Mouse (Mus musculus): Measurements from ENCODE around the gene Galk2. TPM values are rescaled to one million over a fixed set of nuclear protein-coding genes. Genes with fewer than 3 reads are reported as not detected.
A peak's percentile ranks its signal among the peaks of the same experiment; 100 is the strongest.

The Galk2 gene
- total and polyA plus RNA-seq, 2 experiments from 2014 or later = 25.1 to 53.4 TPM

- Histone ChIP-seq H3K36me3 (replicated peaks; ENCODE audit: control insufficient read depth, insufficient read depth, low read length) (peaks cover 11% of the 10 kb centered on the region), H3K4me1 (ENCODE audit: control insufficient read depth, insufficient read depth) (no peaks in the 10 kb centered on the region), H3K9ac (replicated peaks; ENCODE audit: low read depth, low read length) (no peak overlapping the region), H3K27ac (ENCODE audit: low read depth) (no peak overlapping the region), H3K27me3 (ENCODE audit: control insufficient read depth, insufficient read depth, low read length) (no peaks in the 10 kb centered on the region), H3K4me2 (ENCODE audit: low read depth, low read length) (no peak overlapping the region), H3K9me3 (replicated peaks; ENCODE audit: control insufficient read depth, low read length) (no peaks in the 10 kb centered on the region), H3K4me3 (ENCODE audit: low read depth, low read length) (no peak overlapping the region)
- no peak for TF ChIP-seq EP300 (IDR thresholded peaks at IDR 0.05; ENCODE audit: low read depth)
- TF ChIP-seq CTCF (IDR thresholded peaks at IDR 0.05; ENCODE audit: low read depth) = no peak
- peak; percentile 41; the same call in 1 of the 2 replicates for ATAC-seq (ENCODE audit: insufficient read depth, low read depth)
- DNase-seq (ENCODE audit: low spot score) = no peak
Observed at GRCm38 (mm10) chr2:125932734-125933133, 73.8 kb downstream of the Galk2 start.

- 65% methylated on average over 3 of the region's 3 CpGs for WGBS
- ATAC-seq (ENCODE audit: insufficient read depth, low read depth) (no peak), DNase-seq (ENCODE audit: low spot score) (no peak)
- Histone ChIP-seq H3K36me3 (replicated peaks; ENCODE audit: control insufficient read depth, insufficient read depth, low read length) (peaks cover 11% of the 10 kb centered on the region), H3K9me3 (replicated peaks; ENCODE audit: control insufficient read depth, low read length) (no peaks in the 10 kb centered on the region), H3K9ac (replicated peaks; ENCODE audit: low read depth, low read length) (no peak overlapping the region), H3K27me3 (ENCODE audit: control insufficient read depth, insufficient read depth, low read length) (no peaks in the 10 kb centered on the region), H3K4me2 (ENCODE audit: low read depth, low read length) (no peak overlapping the region), H3K4me3 (ENCODE audit: low read depth, low read length) (no peak overlapping the region), H3K27ac (ENCODE audit: low read depth) (no peak overlapping the region), H3K4me1 (ENCODE audit: control insufficient read depth, insufficient read depth) (no peaks in the 10 kb centered on the region)
- TF ChIP-seq EP300 (IDR thresholded peaks at IDR 0.05; ENCODE audit: low read depth) (no peak), CTCF (IDR thresholded peaks at IDR 0.05; ENCODE audit: low read depth) (no peak)
Observed at GRCm38 (mm10) chr2:125933977-125934376, 75.1 kb downstream of the Galk2 start.

DNA sequence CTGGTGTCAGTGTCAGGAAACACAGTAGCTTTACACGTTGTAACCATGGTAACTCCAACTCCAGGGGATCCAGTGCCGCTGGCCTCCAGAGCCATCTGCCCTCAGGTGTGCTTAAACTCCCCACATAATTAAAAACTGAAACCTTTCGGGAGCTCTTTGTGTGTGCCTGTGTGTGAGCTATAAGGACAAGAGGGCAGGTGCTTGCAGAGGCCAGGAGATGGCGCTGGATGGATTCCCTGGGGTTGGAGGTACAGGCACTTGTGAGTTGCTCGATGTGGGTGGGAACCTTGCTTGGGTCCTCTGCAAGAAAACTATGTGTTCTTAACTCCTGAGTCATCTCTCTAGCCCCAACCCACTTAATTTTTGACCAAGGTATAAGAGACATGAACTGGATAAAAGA, 77.5 kb downstream of the Galk2 start:
- Histone ChIP-seq H3K4me1 (ENCODE audit: control insufficient read depth, insufficient read depth) (no peaks in the 10 kb centered on the region), H3K27ac (ENCODE audit: low read depth) (no peak overlapping the region), H3K4me2 (ENCODE audit: low read depth, low read length) (no peak overlapping the region), H3K9me3 (replicated peaks; ENCODE audit: control insufficient read depth, low read length) (no peaks in the 10 kb centered on the region), H3K36me3 (replicated peaks; ENCODE audit: control insufficient read depth, insufficient read depth, low read length) (peaks cover 5% of the 10 kb centered on the region), H3K27me3 (ENCODE audit: control insufficient read depth, insufficient read depth, low read length) (no peaks in the 10 kb centered on the region), H3K4me3 (ENCODE audit: low read depth, low read length) (no peak overlapping the region), H3K9ac (replicated peaks; ENCODE audit: low read depth, low read length) (no peak overlapping the region)
- WGBS = 68% methylated on average over 5 of the region's 5 CpGs
- DNase-seq (ENCODE audit: low spot score) = no peak
- ATAC-seq (ENCODE audit: insufficient read depth, low read depth) = no peak
- TF ChIP-seq CTCF (IDR thresholded peaks at IDR 0.05; ENCODE audit: low read depth) (no peak), EP300 (IDR thresholded peaks at IDR 0.05; ENCODE audit: low read depth) (no peak)

DNA sequence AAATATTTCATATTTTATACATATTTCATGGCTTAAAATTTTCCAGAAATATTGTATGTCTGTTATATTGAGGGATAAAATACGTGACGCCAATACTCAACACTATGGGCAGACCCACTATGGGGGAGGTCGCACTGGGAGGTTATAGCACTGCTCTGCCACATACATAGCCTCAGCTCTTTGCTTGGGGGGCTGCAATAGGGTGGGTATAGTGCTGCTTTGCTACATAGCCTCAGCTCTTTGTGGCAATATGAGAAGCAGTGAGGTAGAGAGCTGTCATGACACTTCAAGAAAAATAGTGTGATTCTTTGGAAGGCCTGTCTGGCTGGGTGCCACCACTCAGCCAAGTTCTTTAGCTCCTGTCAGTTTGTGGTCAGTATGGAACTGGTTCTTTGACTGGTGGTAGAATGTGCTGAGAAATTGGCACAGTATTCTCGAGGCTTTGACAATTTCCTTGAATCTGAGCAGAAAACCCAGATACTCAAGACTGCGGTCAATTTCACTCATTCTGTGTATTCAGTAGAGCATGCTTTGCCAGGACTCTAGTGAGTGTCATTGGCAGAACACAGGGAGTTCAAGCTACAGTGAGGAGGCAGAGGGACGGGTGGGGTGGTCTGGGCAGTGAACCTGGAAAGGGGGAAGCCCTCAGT, 80.2 kb downstream of the Galk2 start:
- no peak overlapping the region for H3K4me3 ChIP-seq (ENCODE audit: low read depth, low read length)
- H3K27ac ChIP-seq (ENCODE audit: low read depth) = no peak overlapping the region
- H3K27me3 ChIP-seq (ENCODE audit: control insufficient read depth, insufficient read depth, low read length) = no peaks in the 10 kb centered on the region
- TF ChIP-seq EP300 (IDR thresholded peaks at IDR 0.05; ENCODE audit: low read depth) (no peak), CTCF (IDR thresholded peaks at IDR 0.05; ENCODE audit: low read depth) (no peak)
- no peak overlapping the region for H3K9ac ChIP-seq (replicated peaks; ENCODE audit: low read depth, low read length)
- H3K4me2 ChIP-seq (ENCODE audit: low read depth, low read length) = no peak overlapping the region
- no peaks in the 10 kb centered on the region for H3K4me1 ChIP-seq (ENCODE audit: control insufficient read depth, insufficient read depth)
- DNase-seq (ENCODE audit: low spot score) = no peak
- no peaks in the 10 kb centered on the region for H3K9me3 ChIP-seq (replicated peaks; ENCODE audit: control insufficient read depth, low read length)
- ATAC-seq (ENCODE audit: insufficient read depth, low read depth) = no peak
- 83% methylated on average over 6 of the region's 6 CpGs for WGBS
- 0 out of 2 replicates have a peak, but pooled peaks cover 4% of the 10 kb centered on the region for H3K36me3 ChIP-seq (replicated peaks; ENCODE audit: control insufficient read depth, insufficient read depth, low read length)

- DNase-seq (ENCODE audit: low spot score) = no peak
- Histone ChIP-seq H3K36me3 (replicated peaks; ENCODE audit: control insufficient read depth, insufficient read depth, low read length) (0 out of 2 replicates have a peak, but pooled peaks cover 4% of the 10 kb centered on the region), H3K9me3 (replicated peaks; ENCODE audit: control insufficient read depth, low read length) (no peaks in the 10 kb centered on the region), H3K4me2 (ENCODE audit: low read depth, low read length) (no peak overlapping the region), H3K4me1 (ENCODE audit: control insufficient read depth, insufficient read depth) (no peaks in the 10 kb centered on the region), H3K27me3 (ENCODE audit: control insufficient read depth, insufficient read depth, low read length) (no peaks in the 10 kb centered on the region), H3K9ac (replicated peaks; ENCODE audit: low read depth, low read length) (no peak overlapping the region), H3K27ac (ENCODE audit: low read depth) (no peak overlapping the region), H3K4me3 (ENCODE audit: low read depth, low read length) (no peak overlapping the region)
- no peak for ATAC-seq (ENCODE audit: insufficient read depth, low read depth)
- WGBS = 47% methylated on average over 6 of the region's 6 CpGs
- no peak for TF ChIP-seq CTCF (IDR thresholded peaks at IDR 0.05; ENCODE audit: low read depth)
- no peak for TF ChIP-seq EP300 (IDR thresholded peaks at IDR 0.05; ENCODE audit: low read depth)
Observed at GRCm38 (mm10) chr2:125941111-125941785, 82.3 kb downstream of the Galk2 start.
